Mouse (Mus musculus) embryonic fibroblast, embryonic 13.5 days (primary cell): Measurements from ENCODE around the gene 1110002E22Rik. TPM values are rescaled to one million over a fixed set of nuclear protein-coding genes. Genes with fewer than 3 reads are reported as not detected.

ENCODE experiments used
- H3K27ac ChIP-seq: 2 replicates; pipeline ENCODE4 v1.5.1; 2012; ENCODE audit warnings: low read length, control low read depth, inconsistent platforms; ENCODE audit not compliant: insufficient read depth
- H3K4me1 ChIP-seq: 2 replicates; pipeline ENCODE4 v1.6.1; 2011; ENCODE audit warnings: low read length; ENCODE audit not compliant: control insufficient read depth, insufficient read depth
- H3K4me3 ChIP-seq: 2 replicates; pipeline ENCODE4 v1.5.1; 2011; ENCODE audit warnings: mild to moderate bottlenecking, control low read depth, low read length; ENCODE audit not compliant: insufficient read depth
- CTCF ChIP-seq: IDR thresholded peaks from 2 replicates; pipeline ENCODE4 v1.5.1; 2011; ENCODE audit warnings: mild to moderate bottlenecking, control low read depth, low read length, moderate library complexity, borderline replicate concordance; ENCODE audit not compliant: insufficient read depth
- POLR2A ChIP-seq: IDR thresholded peaks from 2 replicates; pipeline ENCODE4 v1.6.1; 2011; ENCODE audit warnings: low read depth, mild to moderate bottlenecking, control low read depth, low read length, moderate library complexity
- polyA plus RNA-seq: library from polyadenylated mRNA; stranded (reverse); fragments of >200 nt; gene quantifications from 2 replicates; pipeline ENCODE4 v1.2.4, GENCODE M21; 2011; ENCODE audit warnings: low read depth; ENCODE audit not compliant: missing spikeins, insufficient read length

Gene 1110002E22Rik
- polyA plus RNA-seq, 1 experiment: 0.09 TPM

GRCm38 (mm10) chr3:138061205-138061911 is 3.5 kb upstream of the 1110002E22Rik start:
- peak overlapping the region; percentile 82 for H3K27ac ChIP-seq
- no peak overlapping the region for H3K4me3 ChIP-seq
- peaks cover 5% of the 10 kb centered on the region; the same call in 1 of the 2 replicates for H3K4me1 ChIP-seq
- TF ChIP-seq POLR2A: no peak
- TF ChIP-seq CTCF: no peak

- H3K4me3 ChIP-seq: no peak overlapping the region
- no peak overlapping the region for H3K27ac ChIP-seq
- TF ChIP-seq CTCF (no peak), POLR2A (no peak)
These were observed 2.2 kb upstream of the 1110002E22Rik start for GRCm38 (mm10) chr3:138062673-138063072.

GRCm38 (mm10) chr3:138063731-138064329 is 1.0 kb upstream of the 1110002E22Rik start:
- peaks cover 5% of the 10 kb centered on the region; the same call in 1 of the 2 replicates for H3K4me1 ChIP-seq
- no peak overlapping the region for H3K4me3 ChIP-seq
- no peak for TF ChIP-seq POLR2A
- no peak for TF ChIP-seq CTCF
- H3K27ac ChIP-seq: no peak overlapping the region

More at GRCm38 (mm10) chr3:138062673-138063072, 2.2 kb upstream of the 1110002E22Rik start:
- peaks cover 5% of the 10 kb centered on the region; the same call in 1 of the 2 replicates for H3K4me1 ChIP-seq

- peaks cover 5% of the 10 kb centered on the region; the same call in 1 of the 2 replicates for H3K4me1 ChIP-seq
- no peak overlapping the region for H3K27ac ChIP-seq
- TF ChIP-seq POLR2A (no peak), CTCF (no peak)
- no peak overlapping the region for H3K4me3 ChIP-seq
These were observed 1.1 kb downstream of the 1110002E22Rik start for GRCm38 (mm10) chr3:138065930-138066329.

GRCm38 (mm10) chr3:138066348-138066856 is 1.6 kb downstream of the 1110002E22Rik start:
- no peak overlapping the region for H3K27ac ChIP-seq
- H3K4me1 ChIP-seq: 0 out of 2 replicates have a peak, but pooled peaks cover 2% of the 10 kb centered on the region

GRCm38 (mm10) chr3:138067288-138067687 is 2.4 kb downstream of the 1110002E22Rik start, which contains the start of gene Gm5105:
Gm5105 (minus strand) TSS chr3:138067388.
- no peak within 1 kb of the TSS for H3K4me3 ChIP-seq
- no peak for TF ChIP-seq CTCF
- no peak for TF ChIP-seq POLR2A
- no peaks in the 10 kb centered on the region for H3K4me1 ChIP-seq
- no peak within 1 kb of the TSS for H3K27ac ChIP-seq

More at GRCm38 (mm10) chr3:138066348-138066856, 1.6 kb downstream of the 1110002E22Rik start:
- H3K4me3 ChIP-seq: no peak overlapping the region
- TF ChIP-seq POLR2A (no peak), CTCF (no peak)

- Histone ChIP-seq H3K4me1 (no peaks in the 10 kb centered on the region), H3K27ac (no peak overlapping the region), H3K4me3 (no peak overlapping the region)
- TF ChIP-seq CTCF (no peak), POLR2A (no peak)
These were observed 3.3 kb downstream of the 1110002E22Rik start for GRCm38 (mm10) chr3:138068103-138068502.

GRCm38 (mm10) chr3:138069756-138070511 is 5.1 kb downstream of the 1110002E22Rik start:
- TF ChIP-seq POLR2A (no peak), CTCF (no peak)
- H3K27ac ChIP-seq: no peak overlapping the region
- no peaks in the 10 kb centered on the region for H3K4me1 ChIP-seq
- H3K4me3 ChIP-seq: no peak overlapping the region

- H3K4me3 ChIP-seq: no peak overlapping the region
- no peaks in the 10 kb centered on the region for H3K4me1 ChIP-seq
- no peak overlapping the region for H3K27ac ChIP-seq
- TF ChIP-seq POLR2A (no peak), CTCF (no peak)
These were observed 6.2 kb downstream of the 1110002E22Rik start for GRCm38 (mm10) chr3:138071004-138071403.
